Mouse (Mus musculus) effector memory CD4-positive, alpha-beta T cell, adult 5 months (primary cell): Measurements from ENCODE around the gene Hist1h2bk. TPM values are rescaled to one million over a fixed set of nuclear protein-coding genes. Genes with fewer than 3 reads are reported as not detected.

Source experiments
- polyA plus RNA-seq: library from polyadenylated mRNA; unstranded; fragments of 100-300 nt; shearing (Covaris generic); gene quantifications from one replicate; pipeline ENCODE4 v1.2.1, GENCODE M21; 2017

Hist1h2bk gene
- polyA plus RNA-seq = not detected

GRCm38 (mm10) chr13:22035267-22036148 is at the start of gene Hist1h2bk, which contains the start of gene Hist1h2ah:
Hist1h2bk (plus strand) TSS chr13:22035870.
Hist1h2ah (minus strand) TSS chr13:22035568.

DNA sequence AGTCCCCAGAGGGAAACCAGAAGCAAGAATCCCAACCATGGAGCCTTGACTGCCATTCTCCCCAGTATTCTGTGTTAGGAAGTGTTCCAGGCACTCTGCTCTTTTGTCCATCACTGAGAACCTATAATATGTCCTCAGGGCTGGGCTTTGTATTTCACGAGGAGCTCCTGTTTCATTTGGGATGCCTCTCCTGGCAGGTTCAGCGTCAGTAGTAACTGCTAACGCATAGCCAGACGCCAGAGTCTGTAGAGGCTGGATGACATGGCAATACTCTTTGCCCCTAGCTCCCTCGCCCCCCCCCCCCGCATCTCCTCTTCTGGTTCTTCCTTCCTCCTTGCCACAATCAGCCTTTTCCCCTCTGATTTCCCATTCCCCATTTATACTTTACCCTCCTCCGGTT is 26.0 kb upstream of the Hist1h2bk start, which contains the start of gene Prss16:
Gene Prss16 (minus strand): TSS at position 101 of the 400 bp plus-strand sequence.

GRCm38 (mm10) chr13:22041142-22041536 is 5.5 kb downstream of the Hist1h2bk start, which contains the start of gene Hist1h4i:
Hist1h4i (minus strand) TSS chr13:22041362.

GRCm38 (mm10) chr13:22042568-22043502 is 7.2 kb downstream of the Hist1h2bk start, which contains the start of the genes Hist1h2ag and Hist1h2bj:
Hist1h2ag (minus strand) TSS chr13:22042944.
Hist1h2bj (plus strand) TSS chr13:22043214.

DNA sequence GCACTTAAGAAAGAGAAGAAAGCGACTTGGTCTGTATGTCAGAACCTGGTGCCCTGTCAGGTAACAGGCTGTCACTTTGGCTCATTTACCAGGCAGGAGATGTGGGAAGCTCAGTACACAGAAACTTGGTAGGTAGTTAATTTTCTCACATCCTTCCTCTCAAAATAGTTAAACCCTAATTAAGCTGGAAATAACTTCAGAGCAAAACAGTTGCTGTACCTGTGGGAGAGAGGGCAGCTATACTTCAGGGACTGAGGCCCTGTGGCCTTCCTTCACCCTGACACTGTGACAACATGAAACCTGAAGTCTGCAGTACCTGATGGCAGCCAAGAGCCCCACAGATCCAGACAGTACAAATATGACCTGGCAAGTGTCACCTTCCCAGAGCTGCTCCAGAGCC is 48.5 kb downstream of the Hist1h2bk start, which contains the start of gene Vmn1r188:
Gene Vmn1r188 (plus strand): TSS at position 301 of the 400 bp plus-strand sequence.

Other genes with a start within 250 kb of the Hist1h2bk start
- gene Hist1h2an, start 248.7 kb upstream of the Hist1h2bk start, polyA plus RNA-seq = not detected
- gene Hist1h2bp, start 248.4 kb upstream of the Hist1h2bk start, polyA plus RNA-seq = not detected
- gene Hist1h2bq, start 225.7 kb upstream of the Hist1h2bk start, polyA plus RNA-seq = 4.2 TPM
- gene Hist1h2ao, start 225.4 kb upstream of the Hist1h2bk start, polyA plus RNA-seq = 3.7 TPM
- gene Hist1h4m, start 224.1 kb upstream of the Hist1h2bk start, polyA plus RNA-seq = 31.4 TPM
- 21.6 TPM for gene Hist1h4n, start 203.7 kb upstream of the Hist1h2bk start, polyA plus RNA-seq
- gene Hist1h2ap, start 202.4 kb upstream of the Hist1h2bk start, polyA plus RNA-seq = 37.5 TPM
- 3.9 TPM for gene Hist1h2br, start 202.1 kb upstream of the Hist1h2bk start, polyA plus RNA-seq
- 0.39 TPM for gene Zfp184, start 90.8 kb upstream of the Hist1h2bk start, polyA plus RNA-seq
- gene Pom121l2, start 54.7 kb upstream of the Hist1h2bk start, polyA plus RNA-seq = not detected
- gene Prss16, start 26.1 kb upstream of the Hist1h2bk start, polyA plus RNA-seq = 1.3 TPM
- 6.2 TPM for gene Hist1h2ah, start 302 bp upstream of the Hist1h2bk start, polyA plus RNA-seq
- 12.0 TPM for gene Hist1h4i, start 5.5 kb downstream of the Hist1h2bk start, polyA plus RNA-seq
- 2.9 TPM for gene Hist1h2ag, start 7.1 kb downstream of the Hist1h2bk start, polyA plus RNA-seq
- gene Hist1h2bj, start 7.3 kb downstream of the Hist1h2bk start, polyA plus RNA-seq = not detected
- gene Vmn1r188, start 48.6 kb downstream of the Hist1h2bk start, polyA plus RNA-seq = not detected
- gene Vmn1r189, start 70.0 kb downstream of the Hist1h2bk start, polyA plus RNA-seq = not detected
- 0.10 TPM for gene Vmn1r191, start 148.1 kb downstream of the Hist1h2bk start, polyA plus RNA-seq
- gene Vmn1r192, start 155.3 kb downstream of the Hist1h2bk start, polyA plus RNA-seq = not detected
- not detected for gene Vmn1r193, start 187.3 kb downstream of the Hist1h2bk start, polyA plus RNA-seq
- not detected for gene Vmn1r194, start 208.3 kb downstream of the Hist1h2bk start, polyA plus RNA-seq
- gene Vmn1r195, start 234.7 kb downstream of the Hist1h2bk start, polyA plus RNA-seq = not detected